Mouse (Mus musculus): Measurements from ENCODE around the gene Ttc14. TPM values are rescaled to one million over a fixed set of nuclear protein-coding genes. Genes with fewer than 3 reads are reported as not detected.

The Ttc14 gene
- 30.5 and 31.5 TPM in 2 replicates for polyA plus RNA-seq (2015; fragmentation: Nextera tagmentation; extraction: Ambion mirVana)

- WGBS (ENCODE audit: insufficient replicate concordance) = under 1% methylated on average over 86 of the region's 90 CpGs
- H3K4me3 ChIP-seq (replicated peaks) = peak within 1 kb of the TSS; percentile 96
- ATAC-seq (ENCODE audit: low read depth) (peak; percentile 96), DNase-seq (peak; percentile 96)
- no peaks in the 10 kb centered on the region for H3K27me3 ChIP-seq
- peak within 1 kb of the TSS; percentile 87 for H3K4me2 ChIP-seq
- H3K36me3 ChIP-seq = peaks cover 15% of the 10 kb centered on the region
- H3K27ac ChIP-seq = peak within 1 kb of the TSS; percentile 100
- H3K4me1 ChIP-seq (replicated peaks) = peaks cover 25% of the 10 kb centered on the region
- H3K9me3 ChIP-seq (replicated peaks) = no peaks in the 10 kb centered on the region
- H3K9ac ChIP-seq = peak within 1 kb of the TSS; percentile 97
These were observed at the start of gene Ttc14 for GRCm38 (mm10) chr3:33799617-33800512. Ttc14 (plus strand) TSS chr3:33799832.

- ATAC-seq (ENCODE audit: low read depth) (no peak), DNase-seq (no peak)
- Histone ChIP-seq H3K4me1 (replicated peaks) (no peaks in the 10 kb centered on the region), H3K9ac (no peak overlapping the region), H3K4me3 (replicated peaks) (no peak overlapping the region), H3K36me3 (no peaks in the 10 kb centered on the region), H3K27me3 (no peaks in the 10 kb centered on the region), H3K9me3 (replicated peaks) (no peaks in the 10 kb centered on the region), H3K27ac (no peak overlapping the region), H3K4me2 (no peak overlapping the region)
These were observed 8.7 kb upstream of the Ttc14 start for GRCm38 (mm10) chr3:33790975-33791374.

- ATAC-seq (ENCODE audit: low read depth) (no peak), DNase-seq (no peak)
- peak overlapping the region; percentile 97 for H3K9ac ChIP-seq
- under 1% methylated on average over 16 of the region's 16 CpGs for WGBS (ENCODE audit: insufficient replicate concordance)
- peak overlapping the region; percentile 100 for H3K27ac ChIP-seq
- peak overlapping the region; percentile 87 for H3K4me2 ChIP-seq
- peaks cover 25% of the 10 kb centered on the region for H3K4me1 ChIP-seq (replicated peaks)
- peaks cover 19% of the 10 kb centered on the region for H3K36me3 ChIP-seq
- H3K9me3 ChIP-seq (replicated peaks) = no peaks in the 10 kb centered on the region
- peak overlapping the region; percentile 96 for H3K4me3 ChIP-seq (replicated peaks)
- no peaks in the 10 kb centered on the region for H3K27me3 ChIP-seq
These were observed 835 bp downstream of the Ttc14 start for GRCm38 (mm10) chr3:33800513-33800820.

GRCm38 (mm10) chr3:33807151-33807550 is 7.5 kb downstream of the Ttc14 start:
- Histone ChIP-seq H3K4me2 (no peak overlapping the region), H3K4me3 (replicated peaks) (no peak overlapping the region), H3K4me1 (replicated peaks) (peaks cover 2% of the 10 kb centered on the region), H3K27me3 (no peaks in the 10 kb centered on the region), H3K9ac (no peak overlapping the region), H3K36me3 (peaks cover 56% of the 10 kb centered on the region), H3K9me3 (replicated peaks) (no peaks in the 10 kb centered on the region), H3K27ac (no peak overlapping the region)
- 78% methylated on average over 1 of the region's 1 CpGs for WGBS (ENCODE audit: insufficient replicate concordance)
- DNase-seq = no peak
- ATAC-seq (ENCODE audit: low read depth) = no peak

- no peaks in the 10 kb centered on the region for H3K9me3 ChIP-seq (replicated peaks)
- no peak overlapping the region for H3K4me2 ChIP-seq
- DNase-seq = no peak
- H3K4me3 ChIP-seq (replicated peaks) = no peak overlapping the region
- 38% methylated on average over 9 of the region's 9 CpGs for WGBS (ENCODE audit: insufficient replicate concordance)
- H3K4me1 ChIP-seq (replicated peaks) = no peaks in the 10 kb centered on the region
- no peaks in the 10 kb centered on the region for H3K36me3 ChIP-seq
- ATAC-seq (ENCODE audit: low read depth) = no peak
- no peak overlapping the region for H3K27ac ChIP-seq
- no peak overlapping the region for H3K9ac ChIP-seq
- H3K27me3 ChIP-seq = no peaks in the 10 kb centered on the region
These were observed 24.7 kb downstream of the Ttc14 start for GRCm38 (mm10) chr3:33824135-33824946.

GRCm38 (mm10) chr3:33832351-33832750 is 32.7 kb downstream of the Ttc14 start:
- Histone ChIP-seq H3K27me3 (no peaks in the 10 kb centered on the region), H3K4me3 (replicated peaks) (no peak overlapping the region), H3K27ac (no peak overlapping the region), H3K9ac (no peak overlapping the region), H3K4me1 (replicated peaks) (no peaks in the 10 kb centered on the region), H3K36me3 (no peaks in the 10 kb centered on the region), H3K4me2 (no peak overlapping the region), H3K9me3 (replicated peaks) (no peaks in the 10 kb centered on the region)
- DNase-seq = no peak
- ATAC-seq (ENCODE audit: low read depth) = no peak
- 67% methylated on average over 10 of the region's 10 CpGs for WGBS (ENCODE audit: insufficient replicate concordance)

- no peak overlapping the region for H3K9ac ChIP-seq
- WGBS (ENCODE audit: insufficient replicate concordance) = 78% methylated on average over 13 of the region's 13 CpGs
- no peaks in the 10 kb centered on the region for H3K9me3 ChIP-seq (replicated peaks)
- no peaks in the 10 kb centered on the region for H3K36me3 ChIP-seq
- no peaks in the 10 kb centered on the region for H3K4me1 ChIP-seq (replicated peaks)
- H3K27me3 ChIP-seq = no peaks in the 10 kb centered on the region
- DNase-seq (no peak), ATAC-seq (ENCODE audit: low read depth) (no peak)
- H3K4me2 ChIP-seq = no peak overlapping the region
- no peak overlapping the region for H3K4me3 ChIP-seq (replicated peaks)
- no peak overlapping the region for H3K27ac ChIP-seq
These were observed 36.9 kb downstream of the Ttc14 start for GRCm38 (mm10) chr3:33836576-33836975.

- Histone ChIP-seq H3K4me3 (replicated peaks) (no peak overlapping the region; the same call in 1 of the 2 replicates), H3K4me1 (replicated peaks) (no peaks in the 10 kb centered on the region), H3K27me3 (no peaks in the 10 kb centered on the region), H3K9me3 (replicated peaks) (no peaks in the 10 kb centered on the region), H3K4me2 (peak overlapping the region; percentile 29), H3K27ac (no peak overlapping the region), H3K36me3 (no peaks in the 10 kb centered on the region), H3K9ac (no peak overlapping the region)
- WGBS (ENCODE audit: insufficient replicate concordance) = 41% methylated on average over 10 of the region's 10 CpGs
- ATAC-seq (ENCODE audit: low read depth) = no peak
- no peak for DNase-seq
These were observed 39.2 kb downstream of the Ttc14 start for GRCm38 (mm10) chr3:33838877-33839276.

- H3K27me3 ChIP-seq = no peaks in the 10 kb centered on the region
- no peaks in the 10 kb centered on the region for H3K9me3 ChIP-seq (replicated peaks)
- no peak within 1 kb of the TSS for H3K27ac ChIP-seq
- 10% methylated on average over 26 of the region's 26 CpGs for WGBS (ENCODE audit: insufficient replicate concordance)
- H3K4me3 ChIP-seq (replicated peaks) = peak within 1 kb of the TSS; percentile 39
- no peaks in the 10 kb centered on the region for H3K4me1 ChIP-seq (replicated peaks)
- no peak within 1 kb of the TSS for H3K9ac ChIP-seq
- peak; percentile 53; the same call in 1 of the 2 replicates for ATAC-seq (ENCODE audit: low read depth)
- no peaks in the 10 kb centered on the region for H3K36me3 ChIP-seq
- H3K4me2 ChIP-seq = peak within 1 kb of the TSS; percentile 56
- peak; percentile 6 for DNase-seq
These were observed 44.4 kb downstream of the Ttc14 start, which contains the start of gene Ccdc39 for GRCm38 (mm10) chr3:33843801-33844632. Ccdc39 (minus strand) TSS chr3:33844310.

GRCm38 (mm10) chr3:33846639-33847038 is 47.0 kb downstream of the Ttc14 start:
- Histone ChIP-seq H3K4me3 (replicated peaks) (no peak overlapping the region), H3K9me3 (replicated peaks) (no peaks in the 10 kb centered on the region), H3K4me1 (replicated peaks) (no peaks in the 10 kb centered on the region), H3K27ac (no peak overlapping the region), H3K9ac (no peak overlapping the region), H3K36me3 (no peaks in the 10 kb centered on the region), H3K4me2 (no peak overlapping the region), H3K27me3 (no peaks in the 10 kb centered on the region)
- ATAC-seq (ENCODE audit: low read depth) (no peak), DNase-seq (no peak)
- WGBS (ENCODE audit: insufficient replicate concordance) = 53% methylated on average over 6 of the region's 6 CpGs

- 76% methylated on average over 4 of the region's 4 CpGs for WGBS (ENCODE audit: insufficient replicate concordance)
- DNase-seq = no peak
- Histone ChIP-seq H3K4me1 (replicated peaks) (no peaks in the 10 kb centered on the region), H3K27ac (no peak overlapping the region), H3K36me3 (no peaks in the 10 kb centered on the region), H3K27me3 (no peaks in the 10 kb centered on the region), H3K9ac (no peak overlapping the region), H3K4me3 (replicated peaks) (no peak overlapping the region), H3K9me3 (replicated peaks) (no peaks in the 10 kb centered on the region), H3K4me2 (no peak overlapping the region)
- no peak for ATAC-seq (ENCODE audit: low read depth)
These were observed 51.2 kb downstream of the Ttc14 start for GRCm38 (mm10) chr3:33850856-33851255.

Measured in liver, embryonic 13.5 days (tissue).